Mouse (Mus musculus) G1E (cell line): ENCODE measurements around the gene Steap2.

Source experiments
- CTCF ChIP-seq: IDR thresholded peaks from 2 replicates; pipeline ENCODE4 v1.5.1; 2012; ENCODE audit warnings: low read depth, low read length, inconsistent platforms, mixed read lengths
- GATA1 ChIP-seq: IDR thresholded peaks from 2 replicates; pipeline ENCODE4 v1.6.1; 2012; ENCODE audit warnings: borderline replicate concordance, low read length, inconsistent platforms, mixed read lengths
- GATA2 ChIP-seq: IDR thresholded peaks from 2 replicates; pipeline ENCODE4 v1.6.1; 2012; ENCODE audit warnings: low read depth, low read length, inconsistent platforms, borderline replicate concordance
- POLR2AphosphoS5 ChIP-seq: IDR thresholded peaks from 2 replicates; pipeline ENCODE4 v1.6.1; 2012; ENCODE audit warnings: low read depth, low read length, inconsistent platforms; ENCODE audit not compliant: insufficient replicate concordance
- TAL1 ChIP-seq: conservative IDR thresholded peaks from 2 replicates; pipeline ENCODE4 v1.6.1; 2012; ENCODE audit warnings: low read depth, low read length, inconsistent platforms, mixed read lengths

DNA sequence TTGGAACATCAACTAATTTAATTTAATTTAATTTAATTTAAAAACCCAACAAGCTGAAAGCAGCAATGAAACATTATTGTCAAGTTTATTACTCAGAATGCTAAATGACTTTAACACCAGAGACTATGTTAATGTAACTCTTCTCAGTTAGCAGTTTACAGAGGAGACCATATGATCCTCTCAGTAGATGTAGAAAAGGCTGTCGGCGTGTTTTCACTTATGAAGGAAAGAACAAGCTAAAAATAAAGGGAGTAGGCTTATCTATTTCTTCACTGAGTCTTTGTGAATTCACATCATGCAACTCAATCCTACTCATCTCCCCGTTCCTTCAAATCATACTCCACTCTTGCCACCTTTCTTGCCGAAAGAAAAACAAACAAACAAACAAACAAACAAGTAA is 16.7 kb upstream of the Steap2 start:
- TF ChIP-seq GATA2 (no peak), CTCF (no peak), TAL1 (no peak), POLR2AphosphoS5 (no peak), GATA1 (no peak)
